Mouse (Mus musculus) cerebellum, adult 2 months (tissue): ENCODE measurements around the gene Igfbp2.

Experiments
- CTCF ChIP-seq: fragments of 200-500 bp; IDR thresholded peaks from 2 replicates; pipeline ENCODE4 v1.5.1; 2011; ENCODE audit warnings: low read depth, mild to moderate bottlenecking, control low read depth, low read length, moderate library complexity, borderline replicate concordance; ENCODE audit not compliant: insufficient read depth
- POLR2A ChIP-seq: fragments of 200-500 bp; IDR thresholded peaks from 2 replicates; pipeline ENCODE4 v1.6.1; 2011; ENCODE audit warnings: low read length, control low read depth, borderline replicate concordance; ENCODE audit not compliant: insufficient read depth

GRCm38 (mm10) chr1:72824707-72825101 lies 401 bp downstream of the Igfbp2 start:
- TF ChIP-seq CTCF (no peak), POLR2A (no peak)
